Comparison of ENCODE assay signal across 8 mouse cellular contexts in the genomic region with DNA sequence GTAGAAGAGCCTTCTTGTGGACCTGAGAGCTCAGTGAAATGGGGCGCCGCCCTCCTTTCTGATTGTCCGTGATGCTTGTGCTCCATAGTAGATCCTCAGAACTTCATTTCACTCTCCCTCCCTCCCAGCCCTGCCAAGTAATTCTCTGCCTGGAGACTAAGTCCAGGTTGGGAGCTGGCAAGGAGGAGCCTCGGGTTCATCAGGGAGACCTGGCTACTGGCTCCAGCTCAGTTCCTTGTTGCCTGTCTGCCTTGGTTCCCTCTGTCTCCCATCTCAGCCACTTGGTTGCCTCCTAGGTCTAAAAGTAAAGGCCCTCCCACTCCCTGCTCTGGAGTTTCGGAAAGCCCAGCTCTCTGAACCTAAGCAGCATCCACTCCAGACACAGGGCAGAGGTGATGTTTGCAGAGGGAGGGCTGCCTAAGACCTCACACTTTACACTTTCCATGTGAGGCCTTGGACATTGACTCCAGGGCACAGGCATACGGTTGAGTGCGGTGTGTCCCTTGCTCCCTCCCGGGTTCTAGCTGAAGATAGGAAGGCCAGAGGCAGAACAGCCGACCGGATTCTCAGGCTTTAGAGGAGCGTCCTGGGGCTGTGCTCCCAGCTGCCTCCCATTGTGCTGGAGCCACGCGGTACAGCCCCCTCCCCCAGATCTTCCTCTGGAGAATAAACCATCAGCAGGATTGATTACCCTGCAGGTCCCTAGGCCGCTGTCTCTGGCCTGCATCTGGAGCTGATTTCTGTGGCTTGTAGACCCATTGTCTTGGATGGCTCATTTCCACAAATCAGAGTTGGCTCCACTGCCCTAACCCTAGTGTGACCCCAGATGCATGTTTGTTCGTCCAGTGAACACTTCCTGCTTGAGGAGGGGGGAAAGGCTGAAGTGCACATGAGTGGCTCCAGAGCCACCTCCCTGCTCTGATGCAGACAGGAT.
DNase-seq lines count a peak whose midpoint lies in the region; ATAC-seq and TF ChIP-seq lines count a peak whose summit lies in the region.

No protein-coding gene starts in this region.

- WGBS in embryonic facial prominence, embryonic 15.5 days, result 23% methylated on average over 15 of the region's 15 CpGs
- 21% methylated on average over 15 of the region's 15 CpGs for WGBS in hindbrain, embryonic 13.5 days
- WGBS in lung, postnatal 0 days, result 38% methylated on average over 15 of the region's 15 CpGs

- peak overlapping the region; percentile 33 for H3K4me3 ChIP-seq in ES-Bruce4 (ENCODE audit: low read depth, low read length)
- H3K4me3 ChIP-seq in embryonic facial prominence, embryonic 15.5 days (replicated peaks), result no peak overlapping the region
- H3K4me3 ChIP-seq in hindbrain, embryonic 13.5 days, result no peak overlapping the region
- no peak overlapping the region for H3K4me3 ChIP-seq in lung, postnatal 0 days (ENCODE audit: low read depth, low read length)

- peak overlapping the region; percentile 84 for H3K27ac ChIP-seq in ES-Bruce4 (ENCODE audit: insufficient read depth, low read length)
- H3K27ac ChIP-seq in embryonic facial prominence, embryonic 15.5 days (replicated peaks), result peak overlapping the region; percentile 30; the same call in 1 of the 2 replicates
- H3K27ac ChIP-seq in hindbrain, embryonic 13.5 days, result peak overlapping the region; percentile 86
- peak overlapping the region; percentile 43 for H3K27ac ChIP-seq in lung, postnatal 0 days (ENCODE audit: low read length)

- no peak overlapping the region for H3K4me2 ChIP-seq in embryonic facial prominence, embryonic 15.5 days (replicated peaks)
- peak overlapping the region; percentile 3; the same call in 1 of the 2 replicates for H3K4me2 ChIP-seq in hindbrain, embryonic 13.5 days
- H3K4me2 ChIP-seq in lung, postnatal 0 days (replicated peaks; ENCODE audit: low read depth, low read length), result no peak overlapping the region

- TF ChIP-seq CTCF in ES-Bruce4 (IDR thresholded peaks at IDR 0.05; ENCODE audit: low read depth, low read length), result no peak
- TF ChIP-seq CTCF in lung, postnatal 0 days (IDR thresholded peaks at IDR 0.05), result no peak

- peak; percentile 39 for DNase-seq in lung, postnatal 0 days (ENCODE audit: low spot score)
- DNase-seq in ovary, adult 18-20 months (ENCODE audit: low spot score), result no peak
- no peak for DNase-seq in cerebellum, postnatal 10 days
- no peak for DNase-seq in adrenal gland, postnatal 4 days (ENCODE audit: low spot score in 2 of 2)

- H3K27me3 ChIP-seq in ES-Bruce4 (ENCODE audit: control insufficient read depth, insufficient read depth, low read length, poor library complexity, severe bottlenecking), result no peaks in the 10 kb centered on the region
- H3K27me3 ChIP-seq in embryonic facial prominence, embryonic 15.5 days, result no peaks in the 10 kb centered on the region
- H3K27me3 ChIP-seq in hindbrain, embryonic 13.5 days, result no peaks in the 10 kb centered on the region
- H3K27me3 ChIP-seq in lung, postnatal 0 days (replicated peaks; ENCODE audit: insufficient read depth, low read length), result no peaks in the 10 kb centered on the region

- H3K9ac ChIP-seq in ES-Bruce4 (ENCODE audit: low read depth, poor library complexity, severe bottlenecking), result peak overlapping the region; percentile 16; the same call in 1 of the 2 replicates
- H3K9ac ChIP-seq in embryonic facial prominence, embryonic 15.5 days, result no peak overlapping the region
- H3K9ac ChIP-seq in hindbrain, embryonic 13.5 days, result peak overlapping the region; percentile 39; the same call in 1 of the 2 replicates
- no peak overlapping the region for H3K9ac ChIP-seq in lung, postnatal 0 days (replicated peaks; ENCODE audit: low read depth)

- no peaks in the 10 kb centered on the region for H3K9me3 ChIP-seq in ES-Bruce4 (replicated peaks; ENCODE audit: control insufficient read depth, insufficient read depth, low read length, poor library complexity, severe bottlenecking)
- H3K9me3 ChIP-seq in embryonic facial prominence, embryonic 15.5 days (replicated peaks), result no peaks in the 10 kb centered on the region
- H3K9me3 ChIP-seq in hindbrain, embryonic 13.5 days, result no peaks in the 10 kb centered on the region
- H3K9me3 ChIP-seq in lung, postnatal 0 days (ENCODE audit: low read length), result no peaks in the 10 kb centered on the region

- H3K4me1 ChIP-seq in ES-Bruce4 (ENCODE audit: control insufficient read depth, insufficient read depth, low read length), result peaks cover 15% of the 10 kb centered on the region
- peaks cover 90% of the 10 kb centered on the region for H3K4me1 ChIP-seq in embryonic facial prominence, embryonic 15.5 days
- H3K4me1 ChIP-seq in hindbrain, embryonic 13.5 days (replicated peaks), result peaks cover 98% of the 10 kb centered on the region
- H3K4me1 ChIP-seq in lung, postnatal 0 days (ENCODE audit: insufficient read depth, low read depth, low read length), result peaks cover 16% of the 10 kb centered on the region

- no peak for TF ChIP-seq POLR2A in ES-Bruce4 (IDR thresholded peaks at IDR 0.05; ENCODE audit: insufficient read depth, low read length)

- no peak for ATAC-seq in embryonic facial prominence, embryonic 15.5 days (ENCODE audit: insufficient number of reproducible peaks, low FRiP score, low TSS enrichment, low read depth)
- ATAC-seq in hindbrain, embryonic 13.5 days (ENCODE audit: low FRiP score), result peak; percentile 9; the same call in 1 of the 2 replicates
- ATAC-seq in lung, postnatal 0 days, result peak; percentile 65
- ATAC-seq in granulocyte monocyte progenitor cell, adult 5-6 weeks (replicated peaks; ENCODE audit: poor library complexity, severe bottlenecking), result no peak

- 0 out of 2 replicates have a peak, but pooled peaks have one; percentile 23 for TF ChIP-seq EP300 in ES-Bruce4 (IDR thresholded peaks at IDR 0.05; ENCODE audit: insufficient read depth, low read depth, low read length)
- TF ChIP-seq EP300 in lung, postnatal 0 days (IDR thresholded peaks at IDR 0.05), result no peak

- H3K36me3 ChIP-seq in ES-Bruce4 (ENCODE audit: control insufficient read depth, insufficient read depth, low read length, poor library complexity, severe bottlenecking), result no peaks in the 10 kb centered on the region
- H3K36me3 ChIP-seq in embryonic facial prominence, embryonic 15.5 days, result no peaks in the 10 kb centered on the region
- H3K36me3 ChIP-seq in hindbrain, embryonic 13.5 days, result no peaks in the 10 kb centered on the region
- no peaks in the 10 kb centered on the region for H3K36me3 ChIP-seq in lung, postnatal 0 days (ENCODE audit: insufficient read depth, low read length)

Comparison
In these comparisons a context has a peak if more than half of its experiments do, and no peak if none do; other contexts are left out.
1. H3K27ac ChIP-seq: peak in every context shown above with its lines; median percentile 86 in hindbrain, embryonic 13.5 days; 84 in ES-Bruce4; 43 in lung, postnatal 0 days; 30 in embryonic facial prominence, embryonic 15.5 days.
2. H3K9ac ChIP-seq: peak in ES-Bruce4 (single experiment) and hindbrain, embryonic 13.5 days (single experiment); none in embryonic facial prominence, embryonic 15.5 days (single experiment) and lung, postnatal 0 days (single experiment).
3. ATAC-seq: peak in hindbrain, embryonic 13.5 days (single experiment) and lung, postnatal 0 days (single experiment); none in embryonic facial prominence, embryonic 15.5 days (single experiment) and granulocyte monocyte progenitor cell, adult 5-6 weeks (single experiment).